13 mouse cellular contexts compared by ENCODE assay signal in the genomic region with DNA sequence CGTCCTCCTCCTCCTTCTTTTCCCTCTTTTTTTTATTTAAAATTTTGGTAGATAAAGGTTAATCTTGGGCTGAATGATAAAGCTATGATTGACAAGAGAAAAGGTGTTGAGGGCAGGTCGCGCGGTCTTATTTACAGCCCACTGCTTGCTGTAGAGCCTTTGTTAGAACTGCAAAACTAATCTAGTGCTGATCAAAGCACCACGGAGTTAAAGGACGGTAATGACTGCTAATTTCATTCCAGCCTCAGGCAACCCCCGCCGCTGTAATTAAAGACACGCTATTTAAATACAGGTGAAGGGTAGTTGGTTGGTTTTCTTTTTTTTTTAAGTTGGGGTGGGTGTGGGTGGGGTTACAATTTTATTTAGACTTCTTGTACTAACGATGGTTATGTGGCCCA. TPM values are rescaled to one million over a fixed set of nuclear protein-coding genes. Genes with fewer than 3 reads are reported as not detected.
DNase-seq lines count a peak whose midpoint lies in the region; ATAC-seq and TF ChIP-seq lines count a peak whose summit lies in the region.
"Had no signal": no experiment of that assay in that cellular context is flagged by ENCODE, and none has a peak within 500 bp of the region (broad histone marks: within the 10 kb centered on the region; RNA-seq: fewer than 3 reads in every experiment).

No protein-coding gene starts in this region.

- ATAC-seq in heart, embryonic 12.5 days (ENCODE audit: insufficient number of reproducible peaks, low FRiP score): no peak
- ATAC-seq in forebrain, embryonic 11.5 days (replicated peaks; ENCODE audit: low FRiP score): peak; percentile 38; the same call in 1 of the 2 replicates
- ATAC-seq in hindbrain, postnatal 0 days: no peak
- ATAC-seq in neural tube, embryonic 15.5 days (ENCODE audit: low FRiP score): no peak
- ATAC-seq in megakaryocyte progenitor cell, adult 5-6 weeks (replicated peaks; ENCODE audit: poor library complexity): no peak

- no peak overlapping the region for H3K4me3 ChIP-seq in heart, embryonic 12.5 days
- peak overlapping the region; percentile 35 for H3K4me3 ChIP-seq in forebrain, embryonic 11.5 days (ENCODE audit: low read depth, low read length)
- peak overlapping the region; percentile 29 for H3K4me3 ChIP-seq in hindbrain, postnatal 0 days (ENCODE audit: low read length)
- peak overlapping the region; percentile 26 for H3K4me3 ChIP-seq in neural tube, embryonic 15.5 days (replicated peaks)
- H3K4me3 ChIP-seq: heart, embryonic 15.5 days had no signal

- 2% methylated on average over 10 of the region's 10 CpGs for WGBS in heart, embryonic 12.5 days
- WGBS in forebrain, embryonic 11.5 days: under 1% methylated on average over 10 of the region's 10 CpGs
- WGBS in hindbrain, postnatal 0 days: 11% methylated on average over 10 of the region's 10 CpGs
- under 1% methylated on average over 10 of the region's 10 CpGs for whole genome bisulfite sequencing in neural tube, embryonic 15.5 days

- H3K9me3 ChIP-seq in heart, embryonic 12.5 days (replicated peaks): no peaks in the 10 kb centered on the region
- no peaks in the 10 kb centered on the region for H3K9me3 ChIP-seq in forebrain, embryonic 11.5 days (ENCODE audit: control insufficient read depth, low read length)
- H3K9me3 ChIP-seq in hindbrain, postnatal 0 days (ENCODE audit: low read length): no peaks in the 10 kb centered on the region
- H3K9me3 ChIP-seq in neural tube, embryonic 15.5 days (replicated peaks): no peaks in the 10 kb centered on the region
- H3K9me3 ChIP-seq: heart, embryonic 15.5 days had no signal

- DNase-seq in heart, adult 11 months: no peak
- no peak for DNase-seq in forebrain, embryonic 11.5 days (ENCODE audit: low spot score)
- peak; percentile 2 for DNase-seq in hindbrain, postnatal 0 days (ENCODE audit: low spot score)
- no peak for DNase-seq in gastrocnemius, postnatal 25 days
- no peak for DNase-seq in ovary, postnatal 14 days (ENCODE audit: low spot score)
- DNase-seq: B cell, adult 2 months; kidney, adult 2 months; lung, adult 18-20 months had no signal

- H3K27me3 ChIP-seq in heart, embryonic 12.5 days (replicated peaks): peaks cover 76% of the 10 kb centered on the region
- no peaks in the 10 kb centered on the region; the same call in 1 of the 2 replicates for H3K27me3 ChIP-seq in forebrain, embryonic 11.5 days (ENCODE audit: control insufficient read depth, insufficient read depth, low read length)
- H3K27me3 ChIP-seq in hindbrain, postnatal 0 days (ENCODE audit: insufficient read depth, low read length): peaks cover 6% of the 10 kb centered on the region; the same call in 1 of the 2 replicates
- H3K27me3 ChIP-seq in neural tube, embryonic 15.5 days (replicated peaks): peaks cover 43% of the 10 kb centered on the region

- no peak for TF ChIP-seq CTCF in hindbrain, postnatal 0 days (IDR thresholded peaks at IDR 0.05; ENCODE audit: low read depth)

- no peaks in the 10 kb centered on the region for H3K36me3 ChIP-seq in heart, embryonic 12.5 days
- no peaks in the 10 kb centered on the region for H3K36me3 ChIP-seq in forebrain, embryonic 11.5 days (ENCODE audit: control insufficient read depth, insufficient read depth, low read length)
- no peaks in the 10 kb centered on the region for H3K36me3 ChIP-seq in hindbrain, postnatal 0 days (ENCODE audit: insufficient read depth, low read length)
- H3K36me3 ChIP-seq in neural tube, embryonic 15.5 days: no peaks in the 10 kb centered on the region
- H3K36me3 ChIP-seq: heart, embryonic 15.5 days had no signal

- peak overlapping the region; percentile 43; the same call in 1 of the 2 replicates for H3K4me2 ChIP-seq in heart, embryonic 12.5 days
- H3K4me2 ChIP-seq in forebrain, embryonic 11.5 days (ENCODE audit: low read depth, low read length, severe bottlenecking): peak overlapping the region; percentile 86
- H3K4me2 ChIP-seq in hindbrain, postnatal 0 days (ENCODE audit: low read depth, low read length): peak overlapping the region; percentile 57
- H3K4me2 ChIP-seq in neural tube, embryonic 15.5 days: peak overlapping the region; percentile 55
- H3K4me2 ChIP-seq: heart, embryonic 15.5 days had no signal

- no peak overlapping the region for H3K9ac ChIP-seq in heart, embryonic 12.5 days
- H3K9ac ChIP-seq in forebrain, embryonic 11.5 days (ENCODE audit: low read length): peak overlapping the region; percentile 85
- peak overlapping the region; percentile 43 for H3K9ac ChIP-seq in hindbrain, postnatal 0 days (replicated peaks; ENCODE audit: low read length)
- H3K9ac ChIP-seq in neural tube, embryonic 15.5 days (replicated peaks): no peak overlapping the region; the same call in 1 of the 2 replicates
- H3K9ac ChIP-seq: heart, embryonic 15.5 days had no signal

- no peak overlapping the region for H3K27ac ChIP-seq in heart, embryonic 12.5 days (ENCODE audit: poor library complexity, severe bottlenecking)
- H3K27ac ChIP-seq in forebrain, embryonic 11.5 days (ENCODE audit: low read depth, low read length): peak overlapping the region; percentile 74; the same call in 1 of the 2 replicates
- peak overlapping the region; percentile 66; the same call in 1 of the 2 replicates for H3K27ac ChIP-seq in hindbrain, postnatal 0 days
- H3K27ac ChIP-seq in neural tube, embryonic 15.5 days (replicated peaks): peak overlapping the region; percentile 33
- H3K27ac ChIP-seq: heart, embryonic 15.5 days had no signal

- H3K4me1 ChIP-seq in heart, embryonic 12.5 days (replicated peaks): peaks cover 14% of the 10 kb centered on the region
- peaks cover 34% of the 10 kb centered on the region for H3K4me1 ChIP-seq in forebrain, embryonic 11.5 days (replicated peaks; ENCODE audit: control insufficient read depth, insufficient read depth, low read length)
- H3K4me1 ChIP-seq in hindbrain, postnatal 0 days (ENCODE audit: insufficient read depth, low read length): peaks cover 4% of the 10 kb centered on the region; the same call in 1 of the 2 replicates
- H3K4me1 ChIP-seq in neural tube, embryonic 15.5 days: peaks cover 30% of the 10 kb centered on the region

RNA-seq across cellular contexts. Expression of a gene that starts 10.3 kb away (rescaled TPM):
- polyA plus RNA-seq in heart, embryonic 12.5 days (2016; fragmentation: Nextera tagmentation; extraction: Ambion mirVana): 0.34 and 0.68 TPM in 2 replicates
- polyA plus RNA-seq in forebrain, embryonic 11.5 days (2014; fragmentation: Nextera tagmentation; extraction: Ambion mirVana): 57.7 and 67.3 TPM in 2 replicates
- 68.1 and 80.2 TPM in 2 replicates for total RNA-seq in hindbrain, postnatal 0 days (2014; rRNA removed)
- polyA plus RNA-seq in hindbrain, postnatal 0 days (2015; fragmentation: Nextera tagmentation; extraction: Ambion mirVana): 22.6 and 26.3 TPM in 2 replicates
- 11.1 and 13.4 TPM in 2 replicates for polyA plus RNA-seq in neural tube, embryonic 15.5 days (2015; fragmentation: Nextera tagmentation; extraction: Ambion mirVana)
- total RNA-seq in gastrocnemius, postnatal 25 days (2021): not detected
- total RNA-seq in megakaryocyte progenitor cell, adult 5-6 weeks (2015): not detected in 2 replicates
- total RNA-seq in megakaryocyte progenitor cell, adult 5-6 weeks (2017): not detected in 2 replicates
- total RNA-seq: gastrocnemius, adult 18-20 months had no signal

Comparison
In these comparisons a context has a peak if more than half of its experiments do, and no peak if none do; other contexts are left out.
1. H3K9ac ChIP-seq: peak in forebrain, embryonic 11.5 days (single experiment) and hindbrain, postnatal 0 days (single experiment); none in heart, embryonic 12.5 days (single experiment) and neural tube, embryonic 15.5 days (single experiment).
2. Peak in every context shown above with its lines, with median percentiles within 50 percentile points of each other: H3K4me2 ChIP-seq.